Mouse (Mus musculus): ENCODE data around the gene Tbc1d4.

Tbc1d4 gene

DNA sequence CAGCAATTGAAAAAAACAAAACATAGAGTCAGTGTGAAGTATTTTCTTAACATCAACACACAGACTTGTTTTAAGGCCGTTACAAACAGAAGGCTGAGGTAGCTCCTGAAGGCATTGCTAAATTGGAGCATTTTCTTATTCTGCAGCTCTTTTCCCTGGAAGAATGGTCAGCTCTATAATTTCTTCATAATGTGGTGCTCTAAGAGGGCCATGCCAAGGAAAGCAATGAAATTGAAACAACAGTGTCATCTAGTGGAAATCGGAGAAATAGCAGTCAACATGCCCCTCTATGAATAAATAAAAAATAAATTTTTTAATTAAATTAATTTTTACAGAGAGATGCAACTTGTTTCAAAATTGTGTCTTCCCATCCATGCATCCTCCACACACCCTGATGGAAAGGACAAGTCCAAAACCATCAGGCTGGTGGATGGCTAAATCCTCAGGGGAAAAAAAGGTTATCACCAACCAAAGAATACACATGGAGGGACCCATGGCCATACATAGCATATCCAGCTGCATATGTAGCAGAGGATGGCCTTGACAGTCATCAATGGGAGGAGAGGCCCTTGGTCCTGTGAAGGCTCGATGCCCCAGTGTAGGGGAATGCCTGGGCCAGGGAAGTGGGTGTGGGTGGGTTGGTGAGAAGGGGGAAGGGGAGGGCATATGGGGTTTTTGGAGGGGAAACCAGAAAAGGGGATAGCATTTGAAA lies 180.0 kb downstream of the Tbc1d4 start:
- no peak for DNase-seq (ENCODE audit: low spot score)

DNA sequence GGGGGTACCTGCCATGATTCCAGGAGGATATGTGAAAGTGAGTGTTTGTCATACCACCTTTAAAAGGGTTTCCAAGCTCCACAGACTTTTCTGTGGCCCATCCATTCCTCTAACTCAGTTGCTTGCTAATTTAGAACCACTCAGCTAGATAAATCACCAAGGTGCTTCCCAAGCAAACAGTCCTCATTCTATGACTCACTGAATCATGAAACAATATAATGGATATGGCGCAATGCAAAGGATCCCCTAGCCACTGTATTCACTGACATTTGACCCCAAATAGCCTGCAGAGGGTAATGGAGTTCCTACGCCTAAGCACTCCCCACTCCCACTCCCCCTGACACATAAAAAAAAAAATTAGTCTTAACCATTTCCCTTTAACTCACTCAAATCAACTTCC lies 191.3 kb downstream of the Tbc1d4 start:
- no peak for DNase-seq (ENCODE audit: low spot score)
